Mouse (Mus musculus) heart, postnatal 36 days (tissue): ENCODE data around the gene Maml1. TPM values are rescaled to one million over a fixed set of nuclear protein-coding genes. Genes with fewer than 3 reads are reported as not detected.
A peak's percentile ranks its signal among the peaks of the same experiment; 100 is the strongest.

Source experiments
- DNase-seq, 2 experiments: peaks; one replicate each; pipeline ENCODE4 v3.0.0; 2021 to 2022
- intact Hi-C: fragments of 180-260 bp; cut with DNase I; formaldehyde crosslinking; loops from one replicate; pipeline ENCODE4 v1.15.1; 2025
- total RNA-seq, 2 experiments: library from RNA; stranded (reverse); gene quantifications; 2 replicates each; pipeline ENCODE4 v1.2.3; 2021

The Maml1 gene
- total RNA-seq, 2 experiments from 2014 or later = 11.5 to 11.8 TPM

DNA sequence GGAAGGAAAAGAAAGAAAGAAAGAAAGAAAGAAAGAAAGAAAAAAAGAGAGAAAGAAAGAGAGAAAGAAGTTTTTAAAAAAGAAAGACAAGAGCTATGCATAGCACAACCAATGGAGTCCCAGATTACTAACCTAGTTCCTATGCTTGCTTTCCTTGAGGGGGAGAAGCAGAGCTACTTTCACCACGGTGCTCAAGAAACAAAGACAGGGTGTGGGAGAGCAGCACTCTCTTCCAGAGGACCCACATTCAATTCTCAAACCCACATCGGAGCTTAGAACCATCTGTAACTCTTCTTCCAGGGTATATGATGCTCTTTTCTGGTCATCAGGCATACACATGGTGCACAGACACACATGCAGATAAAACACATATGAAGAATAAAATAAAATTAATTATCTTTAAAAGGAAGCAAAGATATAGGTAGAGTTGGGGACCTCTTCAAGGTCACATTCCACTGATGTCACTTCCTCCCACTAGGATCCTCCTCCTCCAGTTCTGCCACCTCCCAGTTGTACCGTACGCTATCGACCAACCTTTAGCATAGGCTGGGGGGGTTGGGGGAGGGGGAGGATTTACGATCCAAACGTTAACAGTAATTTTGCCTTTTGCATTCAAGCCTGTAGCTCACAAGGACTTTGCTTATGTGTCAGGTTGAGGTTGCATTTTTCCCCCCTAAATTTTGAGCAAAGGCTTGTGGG, 43.5 kb downstream of the Maml1 start:
- DNase-seq = no peak
- intact Hi-C loops = no loop called here

DNA sequence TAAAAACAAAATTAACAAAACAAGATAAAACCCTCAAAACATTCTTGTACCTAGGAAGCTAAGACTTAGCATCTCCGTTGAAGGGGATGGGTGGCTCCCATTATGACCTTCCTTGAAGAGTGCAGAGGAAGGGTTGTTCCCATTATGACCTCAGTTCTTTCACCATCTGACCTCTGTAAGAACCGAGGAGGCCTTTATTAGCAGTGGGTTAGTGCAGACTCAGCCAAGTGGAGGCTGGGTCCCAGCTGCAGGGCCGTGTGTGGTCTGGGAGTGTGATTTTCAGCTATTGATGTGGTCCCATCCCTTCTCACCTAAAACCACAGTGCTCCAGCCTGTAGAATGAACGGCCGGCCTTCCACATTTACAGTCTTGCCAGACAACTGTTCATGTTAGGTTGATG, 46.8 kb downstream of the Maml1 start:
- intact Hi-C loops = no loop called here
- DNase-seq = no peak

DNA sequence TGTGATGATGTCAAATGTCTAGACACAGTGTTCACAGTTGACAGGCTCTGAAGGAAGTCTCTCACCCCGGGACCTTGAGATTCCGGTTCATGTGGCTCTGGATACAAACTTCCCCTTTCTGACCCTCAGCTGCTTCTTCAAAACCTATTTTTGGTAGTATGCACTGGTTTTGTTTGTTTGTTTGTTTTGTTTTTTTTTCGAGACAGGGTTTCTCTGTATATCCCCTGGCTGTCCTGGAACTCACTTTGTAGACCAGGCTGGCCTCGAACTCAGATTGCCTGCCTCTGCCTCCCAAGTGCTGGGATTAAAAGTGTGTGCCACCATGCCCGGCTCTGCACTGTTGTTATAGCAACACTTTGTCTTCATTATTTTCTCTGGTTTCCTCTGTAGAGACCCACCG, 48.2 kb downstream of the Maml1 start:
- intact Hi-C loops = no loop called here
- DNase-seq = no peak

DNA sequence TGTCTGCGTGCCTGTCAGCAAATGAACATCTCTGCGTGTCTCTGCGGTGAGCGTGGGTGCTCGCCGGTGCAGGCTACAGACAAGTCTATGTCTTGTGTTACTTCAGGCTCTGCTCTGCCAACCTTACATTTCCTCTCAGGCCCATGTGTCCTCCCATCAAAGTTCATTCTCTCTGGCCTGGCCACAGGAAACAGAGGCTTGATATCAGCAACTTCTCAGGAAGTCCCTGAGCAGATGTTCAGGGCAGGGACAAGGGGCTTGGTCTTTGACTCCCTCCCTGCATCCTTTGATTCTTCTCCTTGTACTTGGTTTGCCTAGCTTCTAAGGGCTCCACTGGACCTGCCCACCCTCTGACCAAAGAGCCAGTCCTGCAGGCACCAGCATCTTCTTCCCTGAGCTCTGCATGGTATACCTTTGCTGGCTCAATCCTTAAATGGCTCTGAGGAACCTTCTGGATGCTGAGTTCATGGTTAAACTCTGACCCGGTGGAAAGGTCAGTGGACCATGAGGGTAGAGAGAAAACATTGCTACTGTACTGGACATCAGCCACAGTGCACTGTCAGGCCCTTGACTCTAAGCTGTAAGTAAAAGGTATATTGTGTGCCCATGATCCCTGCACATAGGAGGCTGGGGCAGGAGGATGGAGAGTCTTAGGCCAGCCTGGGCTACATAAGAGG, 51.7 kb downstream of the Maml1 start:
- DNase-seq = no peak

DNA sequence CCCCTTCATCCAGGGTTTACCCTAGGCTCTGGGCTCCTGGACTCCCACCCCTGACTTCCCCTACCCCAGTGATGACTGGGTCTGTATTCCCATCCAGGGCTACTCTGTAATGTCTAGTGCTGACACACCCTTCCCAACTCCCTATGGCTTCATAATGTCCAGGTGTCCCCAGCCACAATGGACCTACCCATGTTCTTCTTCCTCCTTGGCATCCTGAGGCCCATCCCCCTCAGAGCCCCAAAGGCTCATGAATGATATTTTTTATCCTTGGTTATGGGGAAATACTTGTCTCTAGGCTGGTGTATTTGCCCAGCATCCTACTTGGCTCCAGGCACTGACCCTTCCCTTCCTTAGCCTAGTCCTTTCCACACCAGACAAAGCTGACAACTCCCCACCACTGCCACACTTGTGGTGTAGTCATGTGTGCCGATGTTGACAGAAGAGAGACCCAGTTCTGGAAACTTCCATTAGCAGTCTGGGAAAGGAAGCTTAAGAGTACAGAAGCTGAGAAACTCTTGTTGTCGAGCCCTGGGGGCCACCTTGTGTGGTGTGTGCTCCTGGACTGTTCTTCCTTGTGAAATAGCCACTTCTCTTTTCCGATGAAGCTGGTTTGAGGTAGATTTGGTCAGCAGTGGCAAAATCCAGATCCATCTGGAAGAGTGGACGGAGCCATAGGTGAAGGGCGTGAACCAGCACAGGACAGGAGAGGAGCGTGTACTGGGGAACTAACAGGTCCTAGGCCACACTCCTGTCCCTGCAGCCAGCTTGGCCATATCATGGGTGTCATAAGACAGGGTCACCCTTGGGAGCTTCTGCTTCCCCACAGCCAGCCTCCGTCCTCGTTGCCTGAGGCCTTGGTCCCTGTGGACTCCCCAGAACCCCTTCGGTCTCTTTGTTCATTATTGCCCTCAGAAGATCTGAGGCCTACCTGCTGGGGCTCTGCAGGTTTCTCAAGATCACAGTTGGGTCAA, 53.0 kb downstream of the Maml1 start:
- intact Hi-C loops = loop anchor here (2.0 to 10.0 kb wide), 2 partner anchors 24 to 254 kb away; no protein-coding TSS in a partner anchor
- no peak for DNase-seq

More for the DNA sequence above, 51.7 kb downstream of the Maml1 start:
- intact Hi-C loops = no loop called here

DNA sequence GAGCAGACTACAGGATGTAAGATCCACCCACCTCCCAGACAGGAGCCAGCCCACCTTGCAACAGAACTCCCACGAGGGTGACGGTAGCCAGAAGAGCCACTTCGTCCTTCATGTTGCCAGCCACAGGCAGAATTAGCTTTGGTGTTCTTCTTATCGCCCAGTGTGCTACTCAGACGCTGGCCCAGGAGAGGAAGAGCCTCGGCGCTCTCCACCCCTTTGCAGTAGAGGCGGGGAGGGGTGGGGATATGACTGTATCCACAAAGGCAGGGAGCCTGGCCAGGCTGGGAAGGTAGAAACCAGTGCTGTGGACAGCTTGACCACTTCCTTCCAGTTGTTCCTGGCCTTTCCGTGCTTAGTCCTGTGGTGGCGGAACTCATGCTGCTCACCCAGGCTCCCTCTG, 53.8 kb downstream of the Maml1 start, which contains the start of gene Ltc4s:
TSS of gene Ltc4s (minus strand) at position 293 of the 400 bp plus-strand sequence.
- DNase-seq = peak in 1 of 2 experiments; percentile 46
- intact Hi-C loops = loop anchor here (2.0 to 10.0 kb wide), 2 partner anchors 24 to 254 kb away; no protein-coding TSS in a partner anchor

DNA sequence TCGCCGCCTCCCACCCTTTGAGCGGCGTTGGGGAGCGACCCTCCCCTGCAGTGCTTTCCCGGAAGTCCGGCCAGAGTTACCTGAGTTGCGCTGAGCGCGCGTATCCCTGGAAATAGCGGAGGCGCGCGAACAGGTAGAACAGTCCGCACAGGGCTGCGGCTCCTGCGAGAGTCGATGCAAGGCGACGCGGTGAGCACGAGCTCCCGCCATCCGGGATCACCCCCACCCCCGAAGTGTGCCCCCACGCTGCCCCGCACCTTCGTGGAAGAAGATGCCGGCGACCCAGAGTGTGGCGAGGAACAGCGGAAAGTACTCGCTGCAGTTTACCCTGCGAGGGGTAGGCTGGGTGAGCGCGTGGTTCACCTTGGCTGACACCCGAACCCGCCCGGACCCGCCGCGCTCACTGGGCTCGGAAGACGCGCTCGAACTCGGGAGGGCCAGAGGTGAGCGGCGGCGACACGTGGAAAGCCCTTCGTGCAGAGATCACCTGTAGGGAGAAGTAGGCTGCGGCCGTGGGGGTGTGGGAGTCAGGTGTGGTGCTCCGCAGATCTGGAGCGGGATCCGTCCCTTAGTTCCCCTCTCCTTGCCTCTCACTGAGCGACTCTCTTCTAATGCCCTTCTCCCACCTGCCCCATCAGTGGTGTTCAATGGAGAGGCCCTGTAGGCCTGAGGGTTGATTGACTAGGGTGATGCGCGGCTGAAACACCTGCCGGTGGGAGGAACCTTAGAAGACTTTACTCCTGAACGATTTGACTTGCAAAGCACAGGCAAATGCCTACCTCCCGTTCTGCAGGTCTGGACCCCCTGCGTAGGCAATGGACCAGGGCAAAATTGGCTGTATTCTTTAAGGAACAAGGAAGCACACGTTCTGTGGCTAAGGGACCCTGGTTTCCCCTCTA, 54.9 kb downstream of the Maml1 start:
- no peak for DNase-seq
- intact Hi-C loops = loop anchor here (2.0 to 10.0 kb wide), 3 partner anchors 56 to 252 kb away; partner anchors contain the start of gene Maml1

DNA sequence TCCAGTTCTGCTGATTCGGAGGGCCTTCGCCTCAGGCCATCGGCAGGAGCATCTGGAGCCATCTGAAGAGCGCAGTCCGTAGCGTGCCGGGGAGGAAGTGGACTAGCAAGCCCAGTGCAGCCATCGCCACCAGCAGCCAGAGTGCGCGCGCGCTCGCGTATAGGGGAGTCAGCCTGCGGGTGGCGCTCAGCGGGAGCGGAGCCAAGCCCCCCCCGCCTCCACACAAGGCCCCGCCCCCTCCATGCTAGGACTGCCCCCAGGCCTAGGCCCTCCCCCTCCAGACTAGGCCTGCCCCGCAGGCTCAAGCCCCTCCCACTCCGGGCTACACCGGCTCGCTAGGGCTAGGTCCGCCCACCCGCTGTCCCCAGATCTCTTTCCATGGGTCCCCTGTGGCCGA, 55.6 kb downstream of the Maml1 start:
- intact Hi-C loops = loop anchor here (2.0 to 10.0 kb wide), 3 partner anchors 56 to 252 kb away; partner anchors contain the start of gene Maml1
- peak; percentile 86 to 88 for DNase-seq

DNA sequence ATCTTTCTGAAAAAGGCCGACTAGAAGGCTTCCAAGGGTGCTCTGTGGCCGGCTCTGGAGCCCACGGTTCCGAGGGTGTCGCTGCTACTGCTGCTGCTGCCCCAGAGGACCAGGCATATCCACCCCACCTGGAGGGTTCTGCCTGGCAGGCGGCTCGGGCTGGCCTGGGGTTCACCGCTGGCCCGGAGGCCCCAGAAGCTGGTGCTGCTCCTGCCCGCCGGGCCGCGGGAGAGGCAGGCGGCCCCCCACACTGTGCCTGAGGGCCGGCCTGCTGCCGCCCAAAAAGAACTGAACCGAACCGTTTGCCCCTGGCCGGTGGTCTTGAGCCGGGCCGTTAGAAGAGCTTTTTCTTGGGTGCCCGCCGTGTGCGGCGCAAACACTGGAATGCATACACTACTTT, 57.5 kb downstream of the Maml1 start:
- intact Hi-C loops = loop anchor here (10.0 kb wide), 1 partner anchor 250 kb away; no protein-coding TSS in a partner anchor
- DNase-seq = no peak

DNA sequence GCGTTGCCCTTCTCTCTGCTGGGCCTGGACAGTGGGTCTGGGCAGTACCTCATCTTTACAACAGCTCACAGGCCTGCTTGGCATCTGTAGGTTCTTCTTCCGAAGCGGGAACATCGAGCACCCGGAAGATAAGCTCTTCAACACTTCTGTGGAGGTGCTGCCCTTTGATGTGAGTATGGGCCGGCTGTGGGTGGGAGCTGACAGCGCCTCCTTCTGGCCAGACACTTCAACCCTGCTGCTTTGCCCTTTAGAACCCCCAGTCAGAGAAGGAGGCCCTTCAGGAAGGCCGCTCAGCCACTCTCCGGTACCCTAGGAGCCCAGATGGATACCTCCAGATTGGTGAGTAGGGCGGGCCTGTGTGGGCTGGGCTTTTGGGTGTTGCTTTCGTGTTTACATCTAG, 58.1 kb downstream of the Maml1 start:
- intact Hi-C loops = loop anchor here (10.0 kb wide), 1 partner anchor 249 kb away; no protein-coding TSS in a partner anchor
- no peak for DNase-seq

DNA sequence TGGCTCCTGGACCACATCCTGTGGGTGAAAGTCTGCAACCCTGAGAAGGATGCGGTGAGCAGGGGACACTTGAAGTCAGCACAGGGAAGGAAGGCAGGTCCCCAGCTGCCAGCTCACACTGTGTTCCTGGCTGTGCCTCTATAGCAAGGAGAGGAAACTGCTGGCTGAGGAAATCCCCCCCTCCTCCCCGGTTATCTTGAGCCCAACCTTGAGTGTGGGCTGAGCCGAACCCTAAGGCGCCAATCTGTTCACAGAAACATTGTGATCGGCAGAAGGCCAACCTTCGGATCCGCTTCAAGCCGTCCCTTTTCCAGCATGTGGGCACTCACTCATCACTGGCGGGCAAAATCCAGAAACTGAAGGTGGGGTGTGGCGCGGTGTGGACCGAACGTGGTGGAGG, 59.1 kb downstream of the Maml1 start:
- no peak for DNase-seq
- intact Hi-C loops = loop anchor here (10.0 kb wide), 1 partner anchor 248 kb away; no protein-coding TSS in a partner anchor

DNA sequence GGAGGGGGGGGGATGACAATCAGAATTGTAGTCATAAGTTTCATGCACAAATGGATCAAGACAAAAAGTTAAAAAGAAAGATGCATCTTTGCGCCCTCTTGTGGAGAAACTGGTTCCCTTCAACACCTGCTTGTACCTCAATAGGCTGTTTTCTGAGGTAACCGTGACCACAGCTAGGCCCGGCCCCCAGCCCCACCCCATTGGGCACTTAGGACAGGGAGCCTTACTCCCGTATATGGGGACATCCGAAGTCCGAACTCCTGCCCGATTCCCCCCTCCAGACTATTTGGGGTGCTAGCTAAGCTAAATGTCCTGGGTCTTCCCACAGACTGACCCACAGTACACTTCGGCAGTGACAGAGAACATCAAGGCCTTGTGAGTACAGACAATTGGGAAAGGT, 60.7 kb downstream of the Maml1 start:
- intact Hi-C loops = loop anchor here (10.0 kb wide), 1 partner anchor 247 kb away; no protein-coding TSS in a partner anchor
- peak in 1 of 2 experiments; percentile 54 for DNase-seq

DNA sequence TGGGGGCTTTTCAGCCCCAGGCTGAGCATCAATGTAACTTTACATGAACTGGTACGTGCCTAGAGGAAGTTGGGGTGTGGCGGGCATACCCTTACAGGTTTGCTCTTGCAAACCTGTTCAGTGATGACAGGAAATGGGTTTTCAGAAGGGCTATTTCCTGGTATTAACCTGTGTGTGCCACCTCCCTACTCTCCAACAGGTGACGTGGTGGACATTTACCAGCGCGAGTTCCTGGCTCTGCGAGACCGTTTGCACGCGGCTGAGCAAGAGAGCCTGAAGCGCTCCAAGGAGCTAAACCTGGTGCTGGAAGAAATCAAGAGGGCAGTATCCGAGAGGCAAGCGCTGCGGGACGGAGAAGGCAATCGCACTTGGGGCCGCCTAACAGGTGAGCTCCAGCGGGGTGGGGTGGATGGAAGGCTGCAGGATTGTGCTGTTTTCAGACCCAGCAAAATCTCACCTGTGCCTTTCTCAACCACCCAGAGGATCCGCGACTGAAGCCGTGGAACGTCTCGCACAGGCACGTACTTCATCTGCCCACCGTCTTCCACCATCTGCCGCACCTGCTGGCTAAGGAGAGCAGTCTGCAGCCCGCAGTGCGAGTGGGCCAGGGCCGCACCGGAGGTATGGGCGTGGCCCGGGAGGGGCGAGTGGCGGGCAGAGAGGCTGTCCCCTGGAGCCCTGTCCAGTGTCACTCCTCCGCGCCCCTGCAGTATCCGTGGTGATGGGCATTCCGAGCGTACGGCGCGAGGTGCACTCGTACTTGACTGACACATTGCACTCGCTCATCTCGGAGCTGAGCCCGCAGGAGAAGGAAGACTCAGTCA, 61.4 kb downstream of the Maml1 start:
- intact Hi-C loops = loop anchor here (10.0 kb wide), 1 partner anchor 246 kb away; no protein-coding TSS in a partner anchor
- DNase-seq = no peak

DNA sequence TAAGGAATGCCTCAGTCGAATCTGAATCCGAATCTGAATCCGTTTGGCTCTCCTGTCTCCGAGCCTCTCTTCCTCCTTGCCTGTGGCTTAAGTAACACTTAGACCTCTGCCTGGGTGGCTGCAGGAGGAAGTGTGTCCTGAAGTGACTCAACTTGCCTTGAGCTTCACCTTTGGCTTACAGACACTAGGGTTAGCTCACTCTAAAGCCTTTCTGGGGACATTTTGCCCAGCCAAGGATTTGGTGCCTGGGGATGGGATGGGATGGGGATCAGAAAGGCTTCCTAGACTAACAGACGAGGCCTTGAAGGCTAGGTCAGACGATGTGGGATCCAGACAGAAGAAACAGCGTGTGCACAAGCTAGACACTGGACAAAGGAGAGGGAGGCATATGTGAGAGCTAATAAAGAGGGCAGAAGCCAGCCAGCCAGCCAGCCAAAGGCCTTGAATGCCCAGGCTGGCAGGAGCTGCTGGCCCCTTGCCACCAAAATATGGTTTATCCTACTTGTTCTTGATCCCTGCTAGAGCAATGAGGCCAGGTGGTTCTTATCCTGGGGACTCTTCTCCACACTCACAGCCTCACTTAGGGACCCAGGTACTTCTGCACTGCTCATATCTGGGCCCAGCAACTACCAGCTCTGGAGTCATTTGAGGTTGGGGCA, 62.7 kb downstream of the Maml1 start:
- intact Hi-C loops = no loop called here
- no peak for DNase-seq

DNA sequence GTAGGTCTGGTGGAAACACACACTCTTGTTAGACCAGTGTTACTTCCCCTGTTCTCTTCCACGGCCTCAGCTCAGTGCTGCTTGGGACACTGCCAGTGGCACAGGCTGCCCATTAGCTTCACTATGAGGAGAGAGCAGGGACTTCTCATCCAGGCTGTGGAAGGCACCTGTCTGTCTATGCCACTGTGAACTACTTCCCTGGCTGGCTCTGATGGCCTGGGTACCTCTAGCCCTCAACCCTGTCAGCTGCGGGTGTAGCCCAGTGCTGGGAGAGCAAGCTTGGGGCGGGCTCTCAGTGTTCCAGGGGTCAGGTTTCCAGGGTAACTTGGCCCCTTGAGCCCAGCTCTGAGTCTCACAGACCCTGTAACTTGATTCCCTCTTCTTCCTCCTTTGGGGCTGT, 63.3 kb downstream of the Maml1 start:
- intact Hi-C loops = no loop called here
- DNase-seq = no peak

DNA sequence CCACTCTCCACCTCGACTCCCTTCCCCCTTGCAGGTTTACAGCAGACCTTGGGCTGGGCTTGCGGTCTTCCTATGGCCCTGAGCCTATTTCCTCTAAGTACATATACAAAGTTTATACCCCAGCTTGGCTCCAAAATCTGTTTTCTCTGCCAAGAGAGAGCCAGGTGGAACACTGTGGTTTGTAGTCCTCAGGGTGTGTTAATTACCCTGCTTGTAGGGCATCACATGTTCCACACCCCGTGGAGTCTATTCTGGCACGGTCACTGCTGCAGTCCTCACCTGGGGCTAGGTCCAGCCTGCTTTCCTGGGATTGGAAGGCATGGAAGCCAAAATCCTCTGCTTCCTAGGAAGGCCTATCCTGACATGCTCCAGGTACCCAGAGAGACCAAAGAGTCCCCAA, 64.4 kb downstream of the Maml1 start:
- no peak for DNase-seq
- intact Hi-C loops = no loop called here

DNA sequence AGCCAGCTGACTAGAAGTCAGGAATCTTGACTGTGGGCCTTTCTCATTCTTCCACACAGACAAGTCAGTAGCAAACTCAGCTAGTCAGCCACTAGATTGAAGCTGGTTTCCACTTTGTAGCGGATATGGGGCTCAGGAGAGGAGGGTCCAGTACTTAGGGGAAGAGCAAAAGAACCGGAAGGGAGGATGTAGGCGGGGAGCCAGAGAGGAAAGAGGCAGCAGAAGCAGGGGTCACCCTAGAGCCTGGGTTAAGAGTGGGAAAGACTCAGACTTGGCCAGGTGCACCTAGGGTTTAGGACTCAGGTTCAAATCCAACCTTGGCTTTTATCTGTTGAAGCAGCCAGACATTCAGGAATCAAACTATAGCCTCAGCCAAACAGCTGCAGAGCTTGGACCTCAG, 64.9 kb downstream of the Maml1 start:
- DNase-seq = no peak
- intact Hi-C loops = no loop called here

DNA sequence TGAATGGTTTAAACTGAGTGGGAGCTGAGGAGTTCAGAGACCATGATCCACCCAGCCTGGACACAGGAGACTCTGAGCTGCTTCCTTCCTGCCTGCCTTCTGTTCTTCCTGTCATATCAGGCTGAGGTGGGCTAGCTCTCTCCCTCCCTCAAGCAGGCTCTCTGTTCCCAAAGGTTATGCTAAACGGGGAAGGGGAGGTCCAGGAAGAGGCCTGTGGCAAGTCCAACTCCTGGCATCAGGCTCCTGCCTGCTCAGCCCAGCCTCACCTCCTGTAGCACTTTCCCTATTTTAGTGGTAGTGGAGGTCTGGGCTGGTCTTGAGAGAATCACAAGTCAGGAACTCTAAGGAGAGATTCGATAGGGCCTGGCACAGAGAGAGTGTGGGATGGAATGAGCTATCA, 65.7 kb downstream of the Maml1 start:
- DNase-seq = no peak
- intact Hi-C loops = no loop called here
